Mouse (Mus musculus) liver, postnatal 0 days (tissue): Measurements from ENCODE around the gene Mcmbp.

Experiments
- CTCF ChIP-seq: sonication (generic); IDR thresholded peaks from 2 replicates; pipeline ENCODE4 v1.5.1; 2016; ENCODE audit warnings: antibody characterized with exemption, low read depth
- EP300 ChIP-seq: IDR thresholded peaks from 2 replicates; pipeline ENCODE4 v1.6.1; 2016; ENCODE audit warnings: antibody characterized with exemption, low read depth, mild to moderate bottlenecking

DNA sequence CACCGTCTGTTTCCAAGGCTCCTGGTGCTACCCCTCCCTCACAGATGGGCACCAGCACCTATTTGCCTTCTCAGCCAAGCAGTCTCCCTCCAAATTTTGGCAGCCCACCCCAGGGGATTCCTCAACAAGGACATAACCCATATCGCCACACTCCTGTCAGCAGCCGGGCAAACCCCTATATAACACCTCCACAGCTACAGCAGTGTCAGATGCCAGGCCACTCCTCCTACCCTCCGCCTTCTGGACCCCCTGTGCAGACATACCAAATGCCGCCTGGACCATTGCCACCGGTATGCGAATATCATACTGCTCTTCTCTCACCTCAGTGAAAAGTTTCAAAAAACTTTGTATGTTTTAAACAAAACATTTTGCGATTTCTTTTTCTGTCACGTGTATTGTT is 10.0 kb upstream of the Mcmbp start:
- TF ChIP-seq CTCF (no peak), EP300 (no peak)
